7 mouse cellular contexts compared by ENCODE assay signal in the genomic region with DNA sequence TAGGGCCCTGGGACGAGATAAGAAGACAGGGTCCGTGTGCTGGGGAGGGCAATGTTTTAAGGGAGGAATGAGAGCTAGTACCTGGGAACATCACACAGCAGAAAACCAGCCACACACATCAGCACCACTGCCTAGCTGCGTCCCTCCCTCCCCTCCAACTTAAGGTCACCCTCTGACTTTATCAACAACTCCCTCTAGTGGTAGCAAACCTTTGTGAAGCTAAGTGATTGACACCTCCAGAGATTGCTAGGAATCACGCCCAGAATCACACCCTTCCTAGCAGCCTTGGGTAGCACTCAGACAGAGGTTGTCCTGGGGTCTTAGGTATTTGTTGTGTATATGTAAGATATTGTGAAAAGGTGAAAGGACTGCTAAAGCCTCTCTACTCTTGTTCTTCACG. TPM values are rescaled to one million over a fixed set of nuclear protein-coding genes. Genes with fewer than 3 reads are reported as not detected.
A peak's percentile ranks its signal among the peaks of the same experiment; 100 is the strongest.
DNase-seq lines count a peak whose midpoint lies in the region; TF ChIP-seq lines count a peak whose summit lies in the region.

No protein-coding gene starts in this region.

- no peak for TF ChIP-seq POLR2A in cortical plate, adult 2 months (IDR thresholded peaks at IDR 0.05; ENCODE audit: extremely low read depth, insufficient read depth, low read length)

- DNase-seq in left cerebral cortex, adult 2 months (ENCODE audit: extremely low spot score in 1 of 2, low spot score in 2 of 2), result no peak
- no peak for DNase-seq in left cerebral cortex, postnatal 25 days (ENCODE audit: low spot score in 2 of 2)
- peak; percentile 39 for DNase-seq in NIH3T3 (ENCODE audit: low read depth)
- DNase-seq in naive thymus-derived CD4-positive, alpha-beta T cell, adult 2 months (ENCODE audit: low read depth), result peak; percentile 49
- DNase-seq in left cerebral cortex, postnatal 10 days (ENCODE audit: extremely low spot score in 1 of 2, low spot score in 2 of 2), result no peak
- no peak for DNase-seq in cerebellum, adult 11-12 months

- H3K4me1 ChIP-seq in cortical plate, adult 2 months (ENCODE audit: control insufficient read depth, insufficient read depth, low read length), result no peaks in the 10 kb centered on the region

- intact Hi-C loops in left cerebral cortex, adult 2 months (cut with DNase I), result no loop called here
- intact Hi-C loops in left cerebral cortex, postnatal 25 days (cut with DNase I), result no loop called here
- intact Hi-C loops in left cerebral cortex, postnatal 10 days (cut with DNase I), result no loop called here

- no peak overlapping the region for H3K4me3 ChIP-seq in left cerebral cortex, adult 2 months
- H3K4me3 ChIP-seq in cortical plate, adult 2 months (ENCODE audit: insufficient read depth, low read length), result no peak overlapping the region

- H3K27ac ChIP-seq in left cerebral cortex, adult 2 months, result no peak overlapping the region
- no peak overlapping the region for H3K27ac ChIP-seq in cortical plate, adult 2 months (ENCODE audit: insufficient read depth, low read length)

- peak; percentile 51 for TF ChIP-seq CTCF in left cerebral cortex, adult 2 months (IDR thresholded peaks at IDR 0.05)
- TF ChIP-seq CTCF in cortical plate, adult 2 months (IDR thresholded peaks at IDR 0.05; ENCODE audit: extremely low read depth, insufficient read depth, low read length), result peak; percentile 44

RNA-seq across cellular contexts. Expression of a gene that starts 56.4 kb away (rescaled TPM):
- total RNA-seq in left cerebral cortex, adult 2 months (2021), result 10 to 100 TPM; 29.8 to 30.8 TPM
- 10 to 100 TPM; 22.2 to 27.1 TPM for total RNA-seq in left cerebral cortex, postnatal 25 days (2021)
- polyA plus RNA-seq in cortical plate, adult 2 months (2012; rRNA removed), result 9.0 and 10.3 TPM in 2 replicates
- 10 to 100 TPM; 21.7 to 24.4 TPM for total RNA-seq in left cerebral cortex, postnatal 10 days (2021)

Comparison
In these comparisons a context has a peak if more than half of its experiments do, and no peak if none do; other contexts are left out.
1. DNase-seq: peak in NIH3T3 (single experiment) and naive thymus-derived CD4-positive, alpha-beta T cell, adult 2 months (single experiment); none in left cerebral cortex, adult 2 months (0 of 2), left cerebral cortex, postnatal 25 days (0 of 2), left cerebral cortex, postnatal 10 days (0 of 2) and cerebellum, adult 11-12 months (single experiment).